Mouse (Mus musculus) naive thymus-derived CD4-positive, alpha-beta T cell, adult 2 months (primary cell): Measurements from ENCODE around the gene Bach2.
A peak's percentile ranks its signal among the peaks of the same experiment; 100 is the strongest.

Experiments
- DNase-seq: peaks from one replicate; pipeline ENCODE4 v3.0.0-alpha.2; 2011; ENCODE audit warnings: low read depth

The Bach2 gene

GRCm38 (mm10) chr4:32357996-32358600, 119.5 kb downstream of the Bach2 start:
- DNase-seq, result no peak

GRCm38 (mm10) chr4:32358602-32359464, 120.2 kb downstream of the Bach2 start:
- DNase-seq, result no peak

GRCm38 (mm10) chr4:32359634-32360033, 121.0 kb downstream of the Bach2 start:
- no peak for DNase-seq

GRCm38 (mm10) chr4:32360496-32360895, 121.9 kb downstream of the Bach2 start:
- no peak for DNase-seq

GRCm38 (mm10) chr4:32363488-32363984, 124.9 kb downstream of the Bach2 start:
- DNase-seq, result peak; percentile 90

GRCm38 (mm10) chr4:32365144-32365907, 126.7 kb downstream of the Bach2 start:
- peak; percentile 69 for DNase-seq

GRCm38 (mm10) chr4:32366176-32366575, 127.6 kb downstream of the Bach2 start:
- DNase-seq, result no peak

GRCm38 (mm10) chr4:32368345-32368744, 129.7 kb downstream of the Bach2 start:
- DNase-seq, result no peak

- no peak for DNase-seq
Measured at GRCm38 (mm10) chr4:32373085-32373484, 134.5 kb downstream of the Bach2 start.

- no peak for DNase-seq
Measured at GRCm38 (mm10) chr4:32373527-32373926, 134.9 kb downstream of the Bach2 start.

- peak; percentile 57 for DNase-seq
Measured at GRCm38 (mm10) chr4:32374751-32375582, 136.4 kb downstream of the Bach2 start.

GRCm38 (mm10) chr4:32375721-32376526, 137.3 kb downstream of the Bach2 start:
- no peak for DNase-seq

GRCm38 (mm10) chr4:32376527-32376948, 137.9 kb downstream of the Bach2 start:
- DNase-seq, result no peak

- DNase-seq, result no peak
Measured at GRCm38 (mm10) chr4:32379140-32379539, 140.5 kb downstream of the Bach2 start.

- DNase-seq, result no peak
Measured at GRCm38 (mm10) chr4:32381666-32382381, 143.2 kb downstream of the Bach2 start.

GRCm38 (mm10) chr4:32385121-32385520, 146.5 kb downstream of the Bach2 start:
- DNase-seq, result no peak

GRCm38 (mm10) chr4:32385623-32386022, 147.0 kb downstream of the Bach2 start:
- no peak for DNase-seq

- DNase-seq, result no peak
Measured at GRCm38 (mm10) chr4:32386346-32386745, 147.7 kb downstream of the Bach2 start.

- no peak for DNase-seq
Measured at GRCm38 (mm10) chr4:32386931-32387330, 148.3 kb downstream of the Bach2 start.
